Mouse (Mus musculus): ENCODE measurements around the gene Sec23a.
"Not testable (repeated sequence)": the region's sequence is repeated elsewhere in the genome, so short reads cannot be mapped to it uniquely, and the experiment has no call there.

Sec23a gene

GRCm38 (mm10) chr12:59011844-59012709 lies at the start of gene Sec23a:
Gene Sec23a, minus strand, starts transcription at chr12:59012017.
- in situ Hi-C loops (cut with MboI; ENCODE audit: low sequenced_read_pairs) = no loop called here

- in situ Hi-C loops (cut with MboI; ENCODE audit: low sequenced_read_pairs) = no loop called here
Measured at GRCm38 (mm10) chr12:59060993-59061595, 49.3 kb upstream of the Sec23a start, which contains the start of gene Trappc6b. Gene Trappc6b, minus strand, starts transcription at chr12:59061472.

GRCm38 (mm10) chr12:59060322-59060721 lies 48.5 kb upstream of the Sec23a start:
- in situ Hi-C loops (cut with MboI; ENCODE audit: low sequenced_read_pairs) = no loop called here

GRCm38 (mm10) chr12:59058242-59058641 lies 46.4 kb upstream of the Sec23a start:
- in situ Hi-C loops (cut with MboI; ENCODE audit: low sequenced_read_pairs) = not testable (repeated sequence)

GRCm38 (mm10) chr12:59056222-59056621 lies 44.4 kb upstream of the Sec23a start:
- in situ Hi-C loops (cut with MboI; ENCODE audit: low sequenced_read_pairs) = no loop called here

- in situ Hi-C loops (cut with MboI; ENCODE audit: low sequenced_read_pairs) = no loop called here
Measured at GRCm38 (mm10) chr12:59055196-59055850, 43.5 kb upstream of the Sec23a start.

- in situ Hi-C loops (cut with MboI; ENCODE audit: low sequenced_read_pairs) = no loop called here
Measured at GRCm38 (mm10) chr12:59053976-59054375, 42.2 kb upstream of the Sec23a start.

- in situ Hi-C loops (cut with MboI; ENCODE audit: low sequenced_read_pairs) = no loop called here
Measured at GRCm38 (mm10) chr12:59053166-59053565, 41.3 kb upstream of the Sec23a start.

GRCm38 (mm10) chr12:59052470-59052869 lies 40.7 kb upstream of the Sec23a start:
- in situ Hi-C loops (cut with MboI; ENCODE audit: low sequenced_read_pairs) = no loop called here

- in situ Hi-C loops (cut with MboI; ENCODE audit: low sequenced_read_pairs) = no loop called here
Measured at GRCm38 (mm10) chr12:59040851-59041250, 29.0 kb upstream of the Sec23a start.

- in situ Hi-C loops (cut with MboI; ENCODE audit: low sequenced_read_pairs) = no loop called here
Measured at GRCm38 (mm10) chr12:59039971-59040844, 28.4 kb upstream of the Sec23a start.

GRCm38 (mm10) chr12:59039162-59039970 lies 27.5 kb upstream of the Sec23a start:
- in situ Hi-C loops (cut with MboI; ENCODE audit: low sequenced_read_pairs) = no loop called here

- in situ Hi-C loops (cut with MboI; ENCODE audit: low sequenced_read_pairs) = no loop called here
Measured at GRCm38 (mm10) chr12:59032101-59032500, 20.3 kb upstream of the Sec23a start.

- in situ Hi-C loops (cut with MboI; ENCODE audit: low sequenced_read_pairs) = no loop called here
Measured at GRCm38 (mm10) chr12:59021306-59021705, 9.5 kb upstream of the Sec23a start.

GRCm38 (mm10) chr12:59019891-59020290 lies 8.1 kb upstream of the Sec23a start:
- in situ Hi-C loops (cut with MboI; ENCODE audit: low sequenced_read_pairs) = no loop called here

- in situ Hi-C loops (cut with MboI; ENCODE audit: low sequenced_read_pairs) = no loop called here
Measured at GRCm38 (mm10) chr12:59017970-59018369, 6.2 kb upstream of the Sec23a start.

GRCm38 (mm10) chr12:59013234-59013633 lies 1.4 kb upstream of the Sec23a start, which contains the start of gene Gemin2:
Gene Gemin2, plus strand, starts transcription at chr12:59013393.
- in situ Hi-C loops (cut with MboI; ENCODE audit: low sequenced_read_pairs) = no loop called here

- in situ Hi-C loops (cut with MboI; ENCODE audit: low sequenced_read_pairs) = no loop called here
Measured at GRCm38 (mm10) chr12:59012710-59013091, 884 bp upstream of the Sec23a start.

GRCm38 (mm10) chr12:59011275-59011843 lies 458 bp downstream of the Sec23a start:
- in situ Hi-C loops (cut with MboI; ENCODE audit: low sequenced_read_pairs) = no loop called here

All from CH12F3 (cell line).